In genomic region chrX:105953999-105954398, GRCm38 (mm10) we compare ENCODE assay signal across 21 mouse cellular contexts.
"Had no signal": no experiment of that assay in that cellular context is flagged by ENCODE, and none has a peak within 500 bp of the region (broad histone marks: within the 10 kb centered on the region; RNA-seq: fewer than 3 reads in every experiment).

No protein-coding gene starts in this region.

- H3K4me1 ChIP-seq: limb, embryonic 12.5 days; limb, embryonic 15.5 days; liver, embryonic 12.5 days; liver, embryonic 15.5 days; lung, embryonic 15.5 days; midbrain, embryonic 10.5 days; midbrain, embryonic 13.5 days; neural tube, embryonic 13.5 days had no signal

- DNase-seq: kidney, postnatal 10 days; kidney, postnatal 36 days; layer of hippocampus, postnatal 36 days; lung, adult 18-20 months; lung, postnatal 10 days; lung, postnatal 36 days; retina, postnatal 1 day; thymus, adult 18-20 months; thymus, postnatal 36 days had no signal

- H3K4me3 ChIP-seq: left cerebral cortex, adult 2 months; limb, embryonic 12.5 days; limb, embryonic 15.5 days; liver, embryonic 12.5 days; liver, embryonic 15.5 days; lung, embryonic 15.5 days; megakaryocyte, embryonic 14.5 days; midbrain, embryonic 10.5 days; midbrain, embryonic 13.5 days; myocyte; neural tube, embryonic 13.5 days had no signal

- H3K36me3 ChIP-seq: limb, embryonic 12.5 days; limb, embryonic 15.5 days; liver, embryonic 12.5 days; liver, embryonic 15.5 days; lung, embryonic 15.5 days; midbrain, embryonic 10.5 days; midbrain, embryonic 13.5 days; neural tube, embryonic 13.5 days had no signal

- ATAC-seq: liver, embryonic 12.5 days; midbrain, embryonic 13.5 days; midbrain, embryonic 16.5 days had no signal

- H3K9me3 ChIP-seq: limb, embryonic 12.5 days; limb, embryonic 15.5 days; liver, embryonic 12.5 days; liver, embryonic 15.5 days; lung, embryonic 15.5 days; megakaryocyte, embryonic 14.5 days; midbrain, embryonic 10.5 days; midbrain, embryonic 13.5 days; neural tube, embryonic 13.5 days had no signal

- H3K4me2 ChIP-seq: limb, embryonic 12.5 days; limb, embryonic 15.5 days; liver, embryonic 12.5 days; liver, embryonic 15.5 days; lung, embryonic 15.5 days; midbrain, embryonic 13.5 days; neural tube, embryonic 13.5 days had no signal

- H3K9ac ChIP-seq: limb, embryonic 12.5 days; limb, embryonic 15.5 days; liver, embryonic 12.5 days; liver, embryonic 15.5 days; lung, embryonic 15.5 days; midbrain, embryonic 13.5 days; neural tube, embryonic 13.5 days had no signal

- H3K27me3 ChIP-seq: limb, embryonic 12.5 days; limb, embryonic 15.5 days; liver, embryonic 12.5 days; liver, embryonic 15.5 days; lung, embryonic 15.5 days; midbrain, embryonic 13.5 days; neural tube, embryonic 13.5 days had no signal

- H3K27ac ChIP-seq: left cerebral cortex, adult 2 months; limb, embryonic 12.5 days; limb, embryonic 15.5 days; liver, embryonic 12.5 days; liver, embryonic 15.5 days; lung, embryonic 15.5 days; midbrain, embryonic 10.5 days; midbrain, embryonic 13.5 days; neural tube, embryonic 13.5 days had no signal
